In the genomic region with DNA sequence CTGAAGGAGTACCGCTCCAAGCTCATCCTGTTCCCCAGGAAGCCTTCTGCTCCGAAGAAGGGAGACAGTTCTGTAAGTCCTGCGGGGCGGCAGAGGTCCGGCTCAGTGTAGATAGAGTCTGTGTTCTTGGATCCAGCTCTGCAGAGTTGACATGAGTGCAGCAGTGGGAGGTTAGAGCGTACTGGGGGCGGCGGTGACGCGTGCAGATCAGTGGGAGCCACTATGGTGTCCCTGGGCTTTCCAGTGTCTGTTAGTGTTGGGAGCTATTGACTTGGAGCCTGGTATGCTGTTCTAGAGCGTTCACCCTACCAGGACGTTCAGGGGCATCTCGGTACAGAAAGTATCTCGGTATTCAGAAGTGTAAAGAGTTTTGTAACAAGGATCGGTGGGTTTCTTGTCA, we compare ENCODE assay signal across 8 mouse cellular contexts. TPM values are rescaled to one million over a fixed set of nuclear protein-coding genes. Genes with fewer than 3 reads are reported as not detected.
A peak's percentile ranks its signal among the peaks of the same experiment; 100 is the strongest.
DNase-seq lines count a peak whose midpoint lies in the region; ATAC-seq and TF ChIP-seq lines count a peak whose summit lies in the region.

No protein-coding gene starts in this region.

- no peak for DNase-seq in kidney, adult 9 months
- peak; percentile 41 for DNase-seq in ZHBTc4 (ENCODE audit: low read depth, low spot score)
- DNase-seq in hindbrain, postnatal 0 days (ENCODE audit: low spot score): no peak
- no peak for DNase-seq in layer of hippocampus, postnatal 25 days (ENCODE audit: extremely low spot score in 1 of 2, low spot score in 1 of 2)
- DNase-seq in cerebellum, postnatal 10 days: no peak
- no peak for DNase-seq in MN1 (ENCODE audit: low spot score)

- no peaks in the 10 kb centered on the region for H3K9me3 ChIP-seq in kidney, embryonic 15.5 days (replicated peaks)
- no peaks in the 10 kb centered on the region for H3K9me3 ChIP-seq in hindbrain, postnatal 0 days (ENCODE audit: low read length)

- peak overlapping the region; percentile 93 for H3K27ac ChIP-seq in kidney, embryonic 15.5 days
- H3K27ac ChIP-seq in hindbrain, postnatal 0 days: peak overlapping the region; percentile 98; the same call in 1 of the 2 replicates

- peak overlapping the region; percentile 90 for H3K4me2 ChIP-seq in kidney, embryonic 15.5 days
- peak overlapping the region; percentile 83 for H3K4me2 ChIP-seq in hindbrain, postnatal 0 days (ENCODE audit: low read depth, low read length)
- peak overlapping the region; percentile 97 for H3K4me2 ChIP-seq in myocyte (ENCODE audit: low read depth)

- no peak for TF ChIP-seq POLR2A in myocyte (IDR thresholded peaks at IDR 0.05; ENCODE audit: insufficient read length, low read depth)

- no peak for ATAC-seq in kidney, embryonic 15.5 days (replicated peaks; ENCODE audit: low FRiP score)
- no peak for ATAC-seq in hindbrain, postnatal 0 days

- 11% methylated on average over 15 of the region's 15 CpGs for WGBS in kidney, embryonic 15.5 days
- WGBS in hindbrain, postnatal 0 days: 20% methylated on average over 14 of the region's 15 CpGs

- H3K27me3 ChIP-seq in kidney, embryonic 15.5 days: no peaks in the 10 kb centered on the region
- H3K27me3 ChIP-seq in hindbrain, postnatal 0 days (ENCODE audit: insufficient read depth, low read length): no peaks in the 10 kb centered on the region
- no peaks in the 10 kb centered on the region for H3K27me3 ChIP-seq in myocyte (ENCODE audit: control insufficient read depth, insufficient read depth, insufficient read length)

- H3K4me1 ChIP-seq in kidney, embryonic 15.5 days: peaks cover 23% of the 10 kb centered on the region
- peaks cover 7% of the 10 kb centered on the region for H3K4me1 ChIP-seq in hindbrain, postnatal 0 days (ENCODE audit: insufficient read depth, low read length)

- H3K36me3 ChIP-seq in kidney, embryonic 15.5 days: peaks cover 26% of the 10 kb centered on the region
- H3K36me3 ChIP-seq in hindbrain, postnatal 0 days (ENCODE audit: insufficient read depth, low read length): peaks cover 20% of the 10 kb centered on the region; the same call in 1 of the 2 replicates
- H3K36me3 ChIP-seq in myocyte (ENCODE audit: control insufficient read depth, insufficient read depth): peaks cover 25% of the 10 kb centered on the region

- peak overlapping the region; percentile 73 for H3K4me3 ChIP-seq in kidney, embryonic 15.5 days (replicated peaks)
- H3K4me3 ChIP-seq in hindbrain, postnatal 0 days (ENCODE audit: low read length): peak overlapping the region; percentile 91
- peak overlapping the region; percentile 84 for H3K4me3 ChIP-seq in myocyte

- peak overlapping the region; percentile 29 for H3ac ChIP-seq in myocyte (ENCODE audit: control insufficient read depth, insufficient read length)

- peak overlapping the region; percentile 91 for H3K9ac ChIP-seq in kidney, embryonic 15.5 days
- H3K9ac ChIP-seq in hindbrain, postnatal 0 days (replicated peaks; ENCODE audit: low read length): peak overlapping the region; percentile 93

- peaks cover 22% of the 10 kb centered on the region for H3K79me2 ChIP-seq in myocyte (ENCODE audit: control insufficient read depth, insufficient read depth)

- TF ChIP-seq CTCF in hindbrain, postnatal 0 days (IDR thresholded peaks at IDR 0.05; ENCODE audit: low read depth): no peak

TF ChIP-seq in myocyte, 11 proteins besides CTCF, POLR2A, EP300 and RAD21:
- no peak for TF ChIP-seq USF1 (IDR thresholded peaks at IDR 0.05; ENCODE audit: low read depth)
- TF ChIP-seq POLR2AphosphoS2 (IDR thresholded peaks at IDR 0.05; ENCODE audit: insufficient read length, low read depth): peak; percentile 51

RNA-seq across cellular contexts. Expression of gene Rpl13, which starts 1.1 kb away (rescaled TPM):
- polyA plus RNA-seq in kidney, embryonic 15.5 days (2015; fragmentation: Nextera tagmentation; extraction: Ambion mirVana): 1,386 and 1,404 TPM in 2 replicates
- total RNA-seq in hindbrain, postnatal 0 days (2014; rRNA removed): 2,723 and 2,758 TPM in 2 replicates
- 808 and 861 TPM in 2 replicates for polyA plus RNA-seq in hindbrain, postnatal 0 days (2015; fragmentation: Nextera tagmentation; extraction: Ambion mirVana)
- polyA plus RNA-seq in myocyte (2012; fragmentation: generic; extraction: Trizol): 3,059 TPM
- 100 to 1,000 TPM; 378 to 449 TPM for total RNA-seq in layer of hippocampus, postnatal 25 days (2021)

RNA-seq across cellular contexts. Expression of gene Cpne7, which starts 13.9 kb away (rescaled TPM):
- polyA plus RNA-seq in kidney, embryonic 15.5 days (2015; fragmentation: Nextera tagmentation; extraction: Ambion mirVana): 0.63 and 1.0 TPM in 2 replicates
- total RNA-seq in hindbrain, postnatal 0 days (2014; rRNA removed): 16.5 and 21.2 TPM in 2 replicates
- polyA plus RNA-seq in hindbrain, postnatal 0 days (2015; fragmentation: Nextera tagmentation; extraction: Ambion mirVana): 11.9 and 13.4 TPM in 2 replicates
- polyA plus RNA-seq in myocyte (2012; fragmentation: generic; extraction: Trizol): 0.16 TPM
- 100 to 1,000 TPM; 273 to 300 TPM for total RNA-seq in layer of hippocampus, postnatal 25 days (2021)

RNA-seq across cellular contexts. Expression of gene Spg7, which starts 40.5 kb away (rescaled TPM):
- 48.9 and 52.5 TPM in 2 replicates for polyA plus RNA-seq in kidney, embryonic 15.5 days (2015; fragmentation: Nextera tagmentation; extraction: Ambion mirVana)
- 45.1 and 52.7 TPM in 2 replicates for total RNA-seq in hindbrain, postnatal 0 days (2014; rRNA removed)
- polyA plus RNA-seq in hindbrain, postnatal 0 days (2015; fragmentation: Nextera tagmentation; extraction: Ambion mirVana): 49.7 and 51.6 TPM in 2 replicates
- polyA plus RNA-seq in myocyte (2012; fragmentation: generic; extraction: Trizol): 83.4 TPM
- total RNA-seq in layer of hippocampus, postnatal 25 days (2021): 10 to 100 TPM; 54.5 to 72.1 TPM

RNA-seq across cellular contexts. Expression of gene Sult5a1, which starts 54.8 kb away (rescaled TPM):
- 9.5 and 12.7 TPM in 2 replicates for polyA plus RNA-seq in kidney, embryonic 15.5 days (2015; fragmentation: Nextera tagmentation; extraction: Ambion mirVana)
- 2.9 and 3.7 TPM in 2 replicates for total RNA-seq in hindbrain, postnatal 0 days (2014; rRNA removed)
- 2.7 and 2.9 TPM in 2 replicates for polyA plus RNA-seq in hindbrain, postnatal 0 days (2015; fragmentation: Nextera tagmentation; extraction: Ambion mirVana)
- 0.08 TPM for polyA plus RNA-seq in myocyte (2012; fragmentation: generic; extraction: Trizol)
- 1 to 10 TPM; 2.0 to 2.5 TPM for total RNA-seq in layer of hippocampus, postnatal 25 days (2021)
